22 mouse cellular contexts compared by ENCODE assay signal in the genomic region with DNA sequence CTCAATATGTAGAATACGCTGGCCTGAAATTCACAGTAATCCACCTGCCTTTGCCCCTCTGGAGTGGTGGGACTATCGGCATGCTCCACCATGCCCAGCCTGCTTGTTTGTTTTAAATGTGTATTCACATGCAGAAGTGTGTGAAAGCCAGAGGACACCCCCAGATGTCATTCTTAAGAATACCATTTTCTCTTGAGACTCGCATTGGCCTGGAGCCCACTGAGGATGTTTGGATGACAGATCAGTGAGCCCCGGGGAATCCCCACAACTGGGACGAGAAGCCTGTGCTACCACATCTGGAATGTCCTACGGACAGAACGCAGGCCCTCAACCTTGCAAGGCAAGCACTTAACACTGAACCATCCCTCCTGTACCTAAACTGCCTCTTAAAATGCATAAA.
DNase-seq lines count a peak whose midpoint lies in the region; ATAC-seq and TF ChIP-seq lines count a peak whose summit lies in the region.
"Had no signal": no experiment of that assay in that cellular context is flagged by ENCODE, and none has a peak within 500 bp of the region (broad histone marks: within the 10 kb centered on the region; RNA-seq: fewer than 3 reads in every experiment).

No protein-coding gene starts in this region.

- in situ Hi-C loops in CH12.LX (cut with MboI; ENCODE audit: low pct_ligation_motif_present, low pct_unique_long_range_greater_than_20kb, low sequenced_read_pairs) = no loop called here

- 39% methylated on average over 7 of the region's 7 CpGs for WGBS in intestine, embryonic 14.5 days
- WGBS in intestine, embryonic 16.5 days = 47% methylated on average over 7 of the region's 7 CpGs
- WGBS in lung, adult 2 months = 38% methylated on average over 7 of the region's 7 CpGs

- H3K9me3 ChIP-seq in intestine, embryonic 14.5 days (ENCODE audit: control insufficient read depth, low read length) = no peaks in the 10 kb centered on the region
- no peaks in the 10 kb centered on the region for H3K9me3 ChIP-seq in intestine, embryonic 16.5 days (ENCODE audit: control insufficient read depth, low read length)
- no peaks in the 10 kb centered on the region for H3K9me3 ChIP-seq in CH12.LX (replicated peaks; ENCODE audit: low read length)
- H3K9me3 ChIP-seq: embryonic facial prominence, embryonic 13.5 days; forebrain, embryonic 12.5 days; heart, embryonic 15.5 days; hindbrain, embryonic 13.5 days; limb, embryonic 12.5 days; liver, embryonic 15.5 days; midbrain, embryonic 13.5 days; neural tube, embryonic 13.5 days had no signal

- ATAC-seq in intestine, embryonic 14.5 days (replicated peaks; ENCODE audit: low FRiP score, low TSS enrichment, low read depth) = 0 out of 2 replicates have a peak, but pooled peaks have one; percentile 19
- no peak for ATAC-seq in intestine, embryonic 16.5 days
- ATAC-seq: midbrain, embryonic 13.5 days had no signal

- peaks cover 66% of the 10 kb centered on the region for H3K79me2 ChIP-seq in CH12.LX (replicated peaks; ENCODE audit: control insufficient read depth, extremely low read depth, insufficient read depth, poor library complexity, severe bottlenecking)

- H3K4me3 ChIP-seq in intestine, embryonic 14.5 days (ENCODE audit: low read depth, low read length) = no peak overlapping the region
- no peak overlapping the region for H3K4me3 ChIP-seq in intestine, embryonic 16.5 days (ENCODE audit: low read length)
- no peak overlapping the region for H3K4me3 ChIP-seq in lung, adult 2 months (replicated peaks; ENCODE audit: extremely low read depth, low read depth, low read length)
- peak overlapping the region; percentile 3 to 58 (median 7) for H3K4me3 ChIP-seq in CH12.LX (replicated peaks in 1 of 3; ENCODE audit: low read depth in 2 of 3, low read length in 2 of 3, poor library complexity in 1 of 3)
- H3K4me3 ChIP-seq: embryonic facial prominence, embryonic 13.5 days; erythroblast, embryonic 14.5 days; forebrain, embryonic 12.5 days; heart, embryonic 15.5 days; hindbrain, embryonic 13.5 days; limb, embryonic 12.5 days; liver, embryonic 15.5 days; midbrain, embryonic 13.5 days; neural tube, embryonic 13.5 days had no signal

- no peak overlapping the region for H3K27ac ChIP-seq in intestine, embryonic 14.5 days (ENCODE audit: low read depth)
- no peak overlapping the region for H3K27ac ChIP-seq in intestine, embryonic 16.5 days (ENCODE audit: low read length)
- H3K27ac ChIP-seq in CH12.LX (ENCODE audit: insufficient read depth, low read depth) = peak overlapping the region; percentile 100
- H3K27ac ChIP-seq: embryonic facial prominence, embryonic 13.5 days; forebrain, embryonic 12.5 days; heart, embryonic 15.5 days; hindbrain, embryonic 13.5 days; limb, embryonic 12.5 days; liver, embryonic 15.5 days; macrophage; midbrain, embryonic 13.5 days; neural tube, embryonic 13.5 days had no signal

- TF ChIP-seq RAD21 in CH12.LX (IDR thresholded peaks at IDR 0.05; ENCODE audit: low read depth, low read length) = no peak; the same call in 1 of the 2 replicates

- no peak for TF ChIP-seq POLR2A in lung, adult 2 months (IDR thresholded peaks at IDR 0.05; ENCODE audit: borderline replicate concordance, extremely low read depth, low read depth, low read length)
- no peak; the same call in none of the 2 replicates for TF ChIP-seq POLR2A in CH12.LX (IDR thresholded peaks at IDR 0.05; ENCODE audit: low read depth, low read length)

- dilution Hi-C loops in CH12.LX (cut with MboI; ENCODE audit: extremely low pct_ligation_motif_present, extremely low pct_unique_long_range_greater_than_20kb, low sequenced_read_pairs) = no loop called here

- peaks cover 8% of the 10 kb centered on the region for H3K4me1 ChIP-seq in intestine, embryonic 14.5 days (replicated peaks; ENCODE audit: control insufficient read depth, insufficient read depth, low read length)
- H3K4me1 ChIP-seq in intestine, embryonic 16.5 days (ENCODE audit: control insufficient read depth, insufficient read depth, low read length) = peaks cover 19% of the 10 kb centered on the region
- H3K4me1 ChIP-seq in lung, adult 2 months (ENCODE audit: control insufficient read depth, insufficient read depth, low read length) = peaks cover 2% of the 10 kb centered on the region; the same call in 1 of the 2 replicates
- peaks cover 31 to 88% of the 10 kb centered on the region in 2 experiments for H3K4me1 ChIP-seq in CH12.LX (ENCODE audit: control insufficient read depth in 1 of 2, insufficient read depth in 2 of 2)
- H3K4me1 ChIP-seq: hindbrain, embryonic 13.5 days had no signal

- TF ChIP-seq EP300 in CH12.LX (IDR thresholded peaks at IDR 0.05; ENCODE audit: low read length) = peak; percentile 84

- no peak overlapping the region for H3K4me2 ChIP-seq in intestine, embryonic 14.5 days (ENCODE audit: low read length)
- no peak overlapping the region for H3K4me2 ChIP-seq in intestine, embryonic 16.5 days (ENCODE audit: low read depth, low read length)
- H3K4me2 ChIP-seq in CH12.LX (ENCODE audit: insufficient read depth, low read depth, poor library complexity, severe bottlenecking) = peak overlapping the region; percentile 76
- H3K4me2 ChIP-seq: embryonic facial prominence, embryonic 13.5 days; forebrain, embryonic 12.5 days; heart, embryonic 15.5 days; hindbrain, embryonic 13.5 days; limb, embryonic 12.5 days; liver, embryonic 15.5 days; midbrain, embryonic 13.5 days; neural tube, embryonic 13.5 days had no signal

- H3K36me3 ChIP-seq in intestine, embryonic 14.5 days (ENCODE audit: control insufficient read depth, insufficient read depth, low read length) = no peaks in the 10 kb centered on the region
- H3K36me3 ChIP-seq in intestine, embryonic 16.5 days (ENCODE audit: control insufficient read depth, insufficient read depth, low read length) = no peaks in the 10 kb centered on the region
- H3K36me3 ChIP-seq in CH12.LX (replicated peaks in 1 of 2; ENCODE audit: control insufficient read depth in 1 of 2, insufficient read depth in 1 of 2, low read length in 1 of 2) = peaks cover 33 to 51% of the 10 kb centered on the region in 2 experiments
- H3K36me3 ChIP-seq: embryonic facial prominence, embryonic 13.5 days; forebrain, embryonic 12.5 days; heart, embryonic 15.5 days; hindbrain, embryonic 13.5 days; limb, embryonic 12.5 days; liver, embryonic 15.5 days; midbrain, embryonic 13.5 days; neural tube, embryonic 13.5 days had no signal

- no peak for TF ChIP-seq CTCF in lung, adult 2 months (IDR thresholded peaks at IDR 0.05; ENCODE audit: insufficient read depth, low read length)
- TF ChIP-seq CTCF in CH12.LX (conservative IDR thresholded peaks at IDR 0.05 in 1 of 2, IDR thresholded peaks at IDR 0.05 in 1 of 2; ENCODE audit: low read depth in 2 of 2, low read length in 2 of 2) = no peak

- H3K9ac ChIP-seq in intestine, embryonic 14.5 days (ENCODE audit: low read length) = no peak overlapping the region
- H3K9ac ChIP-seq in intestine, embryonic 16.5 days (ENCODE audit: low read depth, low read length) = no peak overlapping the region
- peak overlapping the region; percentile 98 for H3K9ac ChIP-seq in CH12.LX (ENCODE audit: insufficient read depth, low read depth)
- H3K9ac ChIP-seq: embryonic facial prominence, embryonic 13.5 days; forebrain, embryonic 12.5 days; heart, embryonic 15.5 days; hindbrain, embryonic 13.5 days; limb, embryonic 12.5 days; liver, embryonic 15.5 days; midbrain, embryonic 13.5 days; neural tube, embryonic 13.5 days had no signal

- H3K27me3 ChIP-seq in intestine, embryonic 14.5 days (replicated peaks; ENCODE audit: control insufficient read depth, insufficient read depth, low read length) = no peaks in the 10 kb centered on the region
- no peaks in the 10 kb centered on the region for H3K27me3 ChIP-seq in intestine, embryonic 16.5 days (replicated peaks; ENCODE audit: control insufficient read depth, insufficient read depth, low read length)
- no peaks in the 10 kb centered on the region for H3K27me3 ChIP-seq in CH12.LX (replicated peaks)
- H3K27me3 ChIP-seq: embryonic facial prominence, embryonic 13.5 days; forebrain, embryonic 12.5 days; heart, embryonic 15.5 days; hindbrain, embryonic 13.5 days; limb, embryonic 12.5 days; liver, embryonic 15.5 days; midbrain, embryonic 13.5 days; neural tube, embryonic 13.5 days had no signal

- peak; percentile 31 for DNase-seq in adrenal gland, postnatal 14 days
- DNase-seq in adrenal gland, adult 2 months = no peak
- no peak for DNase-seq in intestine, embryonic 14.5 days (ENCODE audit: low spot score)
- DNase-seq in lung, postnatal 10 days = peak; percentile 63
- DNase-seq in lung, adult 2 months = no peak
- peak; percentile 89 for DNase-seq in CH12.LX (ENCODE audit: extremely low read depth)
- no peak for DNase-seq in ovary, postnatal 10 days (ENCODE audit: low spot score)
- DNase-seq: cerebellum, adult 11-12 months; cerebellum, adult 9-11 months; gastrocnemius, postnatal 10 days; kidney, adult 18-20 months had no signal

TF ChIP-seq in CH12.LX, 34 proteins besides CTCF, POLR2A, EP300 and RAD21 (continues in another document):
- TF ChIP-seq ZKSCAN1 (IDR thresholded peaks at IDR 0.05; ENCODE audit: borderline replicate concordance, low read depth, low read length) = no peak
- TF ChIP-seq MYC (IDR thresholded peaks at IDR 0.05; ENCODE audit: low read depth, low read length) = no peak; the same call in 1 of the 2 replicates
- peak; percentile 63 for TF ChIP-seq CHD2 (IDR thresholded peaks at IDR 0.05; ENCODE audit: low read length)
- TF ChIP-seq POLR2AphosphoS2 (IDR thresholded peaks at IDR 0.05; ENCODE audit: low read depth, low read length) = peak; percentile 55; the same call in 1 of the 2 replicates
- TF ChIP-seq IRF4 (IDR thresholded peaks at IDR 0.05; ENCODE audit: low read depth, low read length) = peak; percentile 77
- peak; percentile 94 for TF ChIP-seq ETS1 (conservative IDR thresholded peaks at IDR 0.05; ENCODE audit: low read depth, low read length)
- TF ChIP-seq UBTF (IDR thresholded peaks at IDR 0.05; ENCODE audit: low read depth, low read length) = no peak
- peak; percentile 16; the same call in 1 of the 2 replicates for TF ChIP-seq NELFE (IDR thresholded peaks at IDR 0.05; ENCODE audit: low read depth, low read length)
- TF ChIP-seq E2F4 (IDR thresholded peaks at IDR 0.05; ENCODE audit: insufficient replicate concordance, low read depth, low read length) = 0 out of 2 replicates have a peak, but pooled peaks have one; percentile 16
- peak; percentile 86 for TF ChIP-seq RCOR1 (conservative IDR thresholded peaks at IDR 0.05; ENCODE audit: low read depth, low read length)
- TF ChIP-seq ELF1 (IDR thresholded peaks at IDR 0.05; ENCODE audit: low read depth, low read length) = no peak
- no peak for TF ChIP-seq GABPA (IDR thresholded peaks at IDR 0.05; ENCODE audit: insufficient replicate concordance, low read depth, low read length)
- TF ChIP-seq ZNF384 (IDR thresholded peaks at IDR 0.05; ENCODE audit: low read depth, low read length) = peak; percentile 35; the same call in 1 of the 2 replicates
- TF ChIP-seq USF2 (conservative IDR thresholded peaks at IDR 0.05; ENCODE audit: low read depth, low read length) = no peak
- TF ChIP-seq ZMIZ1 (IDR thresholded peaks at IDR 0.05; ENCODE audit: low read depth, low read length) = no peak; the same call in 1 of the 2 replicates
- TF ChIP-seq SIN3A (IDR thresholded peaks at IDR 0.05; ENCODE audit: low read length) = peak; percentile 88
- no peak for TF ChIP-seq NRF1 (IDR thresholded peaks at IDR 0.05; ENCODE audit: low read depth, low read length)

Comparison
In these comparisons a context has a peak if more than half of its experiments do, and no peak if none do; other contexts are left out.
1. DNase-seq: peak in adrenal gland, postnatal 14 days (single experiment), lung, postnatal 10 days (single experiment) and CH12.LX (single experiment); none in adrenal gland, adult 2 months (single experiment), intestine, embryonic 14.5 days (single experiment), lung, adult 2 months (single experiment) and ovary, postnatal 10 days (single experiment).
2. H3K4me3 ChIP-seq: peak in CH12.LX (3 of 3); none in intestine, embryonic 14.5 days (single experiment), intestine, embryonic 16.5 days (single experiment) and lung, adult 2 months (single experiment).